Mouse (Mus musculus) neural tube, embryonic 10.5 days (tissue): ENCODE results near the gene Slc22a18.
A peak's percentile ranks its signal among the peaks of the same experiment; 100 is the strongest.

Experiments
- DNase-seq: peaks from one replicate; pipeline ENCODE4 v3.0.0-alpha.2; 2017; ENCODE audit warnings: low spot score; ENCODE audit errors: extremely low spot score

Gene Slc22a18

DNA sequence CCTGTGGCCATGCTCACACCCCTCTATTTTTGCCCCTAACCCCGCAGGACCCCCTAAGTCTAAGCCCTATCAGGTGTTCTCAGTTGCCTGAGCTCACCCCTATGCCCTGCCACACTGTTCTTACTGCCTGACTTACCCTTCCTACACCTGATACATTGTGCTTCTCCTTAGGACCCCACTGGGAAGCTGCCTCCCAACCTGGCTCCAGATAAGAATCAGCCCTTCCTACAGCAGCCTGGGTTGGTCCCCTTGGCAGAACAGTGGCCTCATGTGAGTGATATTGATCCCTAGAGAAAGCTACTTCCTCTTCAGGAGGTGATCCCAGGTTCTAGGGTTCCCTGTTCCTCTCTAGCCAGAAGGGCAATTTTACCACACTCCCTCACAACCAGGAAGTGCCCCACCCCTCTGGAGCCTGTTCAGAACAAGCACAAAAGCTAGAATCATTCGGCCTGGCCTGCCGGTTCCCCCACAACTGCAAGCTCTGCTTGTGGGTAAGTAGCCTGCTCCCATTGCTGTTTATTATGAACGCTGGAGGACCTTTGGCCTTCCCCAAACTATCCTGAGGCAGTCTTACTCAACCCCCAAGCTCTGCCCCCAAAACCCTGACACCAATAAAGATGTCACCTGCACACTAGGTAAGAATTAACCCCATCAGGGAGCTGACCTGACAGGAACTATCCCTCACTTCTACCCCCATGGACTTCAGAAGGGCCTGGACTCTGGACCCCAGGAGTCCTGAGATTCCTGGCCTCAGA, at the start of gene Slc22a18:
Gene Slc22a18, plus strand, starts transcription at position 390 of the 755 bp plus-strand sequence.
- no peak for DNase-seq

GRCm38 (mm10) chr7:143428142-143428813, 45.3 kb upstream of the Slc22a18 start:
- DNase-seq: peak; percentile 78

- no peak for DNase-seq
These were observed 44.6 kb upstream of the Slc22a18 start for GRCm38 (mm10) chr7:143428814-143429499.

DNA sequence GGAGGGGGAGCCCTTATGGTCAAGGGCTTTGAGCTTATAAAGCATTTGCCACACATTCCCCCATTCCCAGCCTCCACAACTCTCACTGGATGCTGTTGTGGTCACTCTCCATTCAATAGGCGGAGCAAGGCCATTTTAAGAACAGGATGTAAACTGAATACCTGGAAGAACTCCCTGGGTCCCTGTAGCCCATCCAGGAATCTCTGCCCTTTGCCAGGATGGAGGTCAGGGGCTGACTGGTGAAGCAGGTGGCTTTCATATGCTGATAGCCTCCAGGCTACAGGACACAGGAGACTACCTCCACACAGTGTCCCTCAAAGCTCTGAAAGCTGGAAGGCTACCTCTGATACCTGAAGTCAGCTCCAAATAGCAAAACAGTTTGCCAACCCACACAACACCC, 40.9 kb upstream of the Slc22a18 start:
- no peak for DNase-seq

- DNase-seq: no peak
These were observed 40.2 kb upstream of the Slc22a18 start for GRCm38 (mm10) chr7:143433331-143433730.

DNA sequence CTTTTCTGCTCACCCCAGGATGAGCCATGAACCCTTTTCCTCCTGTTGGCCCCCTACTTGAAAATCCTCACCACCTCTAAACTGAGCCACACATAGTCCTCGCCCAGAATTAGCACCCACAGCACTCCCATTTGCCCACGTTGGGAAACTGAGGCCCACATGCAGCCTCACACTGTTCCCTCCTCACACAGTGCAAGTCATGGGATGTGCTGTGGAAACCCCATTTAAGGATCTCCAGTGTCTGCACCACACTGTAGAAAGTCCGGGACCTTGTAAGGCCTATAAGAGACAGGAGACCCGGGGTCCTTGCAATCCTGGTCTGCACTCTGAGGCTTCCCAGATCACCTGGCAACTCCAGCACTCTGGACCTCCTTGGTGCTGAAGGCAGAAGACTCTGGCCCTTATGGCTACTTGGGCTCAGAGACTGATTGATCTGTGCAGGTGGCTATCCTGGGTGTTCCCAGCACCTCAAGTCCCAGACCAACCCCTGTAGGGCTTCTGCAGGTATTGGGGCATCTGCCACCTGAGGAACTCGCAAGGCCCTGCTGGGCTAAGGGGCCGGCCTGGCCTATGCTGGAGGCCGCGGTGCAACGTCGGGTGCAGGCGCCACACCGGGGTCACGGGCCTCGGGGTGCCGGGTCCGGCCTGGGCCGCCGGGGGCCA, 36.2 kb upstream of the Slc22a18 start:
- no peak for DNase-seq

DNA sequence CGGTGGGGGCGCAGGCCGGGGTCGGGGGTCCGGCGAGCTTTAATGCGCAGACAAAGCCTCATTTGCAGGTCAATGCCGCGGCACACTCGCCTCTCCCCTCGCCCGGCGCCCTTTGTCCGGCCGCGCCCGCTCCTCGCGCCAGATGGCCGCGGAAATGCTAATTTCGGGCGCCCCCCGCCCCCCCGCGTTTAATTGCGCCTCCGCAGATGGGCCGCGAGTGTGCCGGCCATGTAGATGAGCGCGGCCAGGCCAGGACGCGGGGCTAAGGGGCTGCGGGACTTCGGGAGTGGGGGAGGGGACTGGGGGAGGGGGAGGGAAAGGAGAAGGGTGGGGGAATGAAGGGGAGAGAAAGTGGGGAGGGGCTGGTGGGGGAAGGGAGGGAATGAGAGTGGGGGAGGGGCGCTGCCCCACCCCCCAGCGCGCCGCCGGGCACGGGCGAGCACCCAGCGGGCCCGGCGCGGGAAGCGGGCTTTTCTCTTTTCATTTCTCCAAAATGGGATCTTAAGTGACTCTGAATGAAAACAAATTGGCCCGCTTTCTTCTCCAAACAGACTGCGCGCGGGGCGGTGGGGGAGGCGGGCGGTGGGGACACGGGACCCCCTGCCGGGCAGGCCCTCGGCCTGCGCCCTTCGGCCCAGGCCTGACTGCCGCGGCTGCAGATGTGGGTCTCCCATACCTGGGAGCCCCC, 35.5 kb upstream of the Slc22a18 start:
- DNase-seq: peak; percentile 86

GRCm38 (mm10) chr7:143438965-143439364, 34.6 kb upstream of the Slc22a18 start:
- DNase-seq: no peak

DNA sequence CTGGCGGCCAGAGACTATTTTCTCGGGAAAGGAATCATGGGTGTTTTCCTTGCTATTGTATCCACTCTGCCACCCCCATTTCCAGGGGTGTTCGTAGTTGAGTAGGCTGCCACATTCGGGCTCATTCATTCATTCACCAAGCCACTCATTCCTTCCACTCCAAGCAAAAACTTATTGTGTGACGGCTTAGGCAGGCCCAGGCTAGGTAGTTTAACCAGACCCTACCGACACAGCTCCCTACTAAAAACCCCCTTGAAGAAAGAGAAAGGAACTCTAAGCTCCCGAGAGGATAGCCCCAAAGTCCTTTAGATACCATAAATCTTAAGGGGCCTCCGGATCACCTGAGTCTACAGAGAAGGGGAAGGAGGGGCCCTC, 29.0 kb upstream of the Slc22a18 start:
- DNase-seq: no peak

- DNase-seq: peak; percentile 70
These were observed 28.4 kb upstream of the Slc22a18 start for GRCm38 (mm10) chr7:143444955-143445648.

DNA sequence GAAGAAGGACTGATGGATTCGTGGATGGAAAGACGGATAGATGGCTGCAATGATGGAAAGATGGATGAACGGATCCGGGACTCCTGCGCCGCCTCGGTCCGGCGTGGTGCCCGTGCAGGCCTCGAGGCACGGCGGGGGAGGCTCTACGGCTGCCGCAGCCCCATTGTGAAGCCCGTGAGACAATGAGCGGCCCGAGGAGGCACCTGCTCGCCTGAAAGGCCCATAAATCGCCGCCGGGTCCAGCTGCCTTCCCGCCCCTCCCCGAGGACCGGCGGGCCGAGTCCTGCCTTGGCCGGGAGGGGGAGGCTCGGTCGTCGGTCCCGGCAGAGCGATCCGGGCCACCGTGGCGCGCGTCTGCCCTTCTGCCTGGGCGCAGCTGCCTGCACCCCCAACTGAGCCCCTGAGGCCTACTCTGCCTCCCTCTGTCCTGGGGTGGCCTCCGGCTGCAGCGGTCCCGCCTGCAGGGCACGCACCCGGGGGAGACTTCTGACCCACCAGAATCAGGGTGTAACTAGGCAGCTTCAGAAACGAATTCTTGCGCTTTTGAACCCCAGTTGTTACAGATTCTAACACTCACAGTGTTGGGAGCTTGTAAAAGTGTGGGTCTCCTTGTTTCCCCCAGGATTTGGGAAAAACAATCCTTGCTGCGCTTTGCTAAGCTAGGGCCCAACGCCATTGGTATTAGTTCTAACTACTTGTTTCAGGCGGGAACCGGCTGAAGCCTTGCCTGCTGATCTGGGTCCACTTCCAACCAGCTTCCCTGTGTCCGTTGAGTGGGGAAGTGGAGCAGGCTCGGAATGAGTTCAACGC, 27.7 kb upstream of the Slc22a18 start:
- no peak for DNase-seq

- no peak for DNase-seq
These were observed 26.4 kb upstream of the Slc22a18 start for GRCm38 (mm10) chr7:143447130-143447529.

GRCm38 (mm10) chr7:143458963-143459331, 14.6 kb upstream of the Slc22a18 start:
- no peak for DNase-seq

GRCm38 (mm10) chr7:143459332-143460211, 14.0 kb upstream of the Slc22a18 start:
- DNase-seq: peak; percentile 51

- no peak for DNase-seq
These were observed 13.2 kb upstream of the Slc22a18 start for GRCm38 (mm10) chr7:143460217-143460834.

DNA sequence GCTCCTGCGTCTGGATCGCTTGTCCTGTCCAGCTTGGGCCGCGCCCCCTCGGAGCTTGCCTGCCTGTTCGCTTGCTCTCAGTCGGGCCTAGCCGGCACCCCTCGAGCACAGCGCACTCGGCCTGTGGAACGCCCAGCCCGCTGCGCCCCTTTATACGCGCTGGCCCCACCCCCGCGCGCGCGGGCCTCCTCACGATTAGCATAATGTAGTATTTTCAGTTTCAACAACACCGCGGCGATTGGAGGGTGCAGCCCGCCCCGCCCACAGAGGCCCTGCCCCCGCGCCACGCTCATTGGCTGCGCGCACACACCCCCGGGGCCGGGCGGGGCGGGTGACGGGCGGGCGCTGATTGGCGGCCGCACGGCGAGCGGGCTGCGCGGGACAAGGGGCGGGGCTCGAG, 12.7 kb upstream of the Slc22a18 start, which contains the start of gene Cdkn1c:
Gene Cdkn1c, minus strand, starts transcription at position 177 of the 400 bp plus-strand sequence.
- DNase-seq: peak; percentile 91

- no peak for DNase-seq
These were observed 12.2 kb upstream of the Slc22a18 start for GRCm38 (mm10) chr7:143461294-143461870.

DNA sequence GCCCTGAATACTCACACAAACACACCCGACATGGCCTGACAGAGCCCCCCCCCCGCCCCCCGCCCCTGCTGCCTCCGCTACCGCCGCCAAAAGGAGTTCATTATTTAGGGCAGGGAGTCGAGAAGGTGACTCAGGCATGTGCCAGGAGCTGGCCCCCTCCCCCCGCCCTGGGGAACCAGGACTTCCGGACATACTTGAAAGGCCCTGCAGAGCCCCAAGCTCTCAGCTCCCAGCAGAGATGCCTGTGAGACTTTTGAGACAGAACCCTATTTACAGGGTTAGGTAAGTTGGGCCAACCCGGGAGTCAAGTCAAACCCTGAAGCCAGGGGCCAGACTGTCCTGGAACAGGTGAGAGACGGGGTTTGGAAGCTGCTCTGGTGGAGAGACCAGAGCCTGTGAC, 11.6 kb upstream of the Slc22a18 start:
- DNase-seq: no peak
